Mouse (Mus musculus) midbrain, embryonic 14.5 days (tissue): ENCODE results near the gene Fos. TPM values are rescaled to one million over a fixed set of nuclear protein-coding genes. Genes with fewer than 3 reads are reported as not detected.

Source experiments
- ATAC-seq: fragments of 200-750 bp; cut with Nextera tagmentation; 2 replicates; pipeline ENCODE4 v1.8.0; 2017; ENCODE audit warnings: moderate number of reproducible peaks, moderate library complexity; ENCODE audit not compliant: low FRiP score, low TSS enrichment
- DNase-seq: peaks from one replicate; pipeline ENCODE4 v3.0.0-alpha.2; 2015
- H3K27ac ChIP-seq: fragments of 300-500 bp; sonication (generic); replicated peaks from 2 replicates; pipeline ENCODE4 v1.5.1; 2014; ENCODE audit warnings: mild to moderate bottlenecking, low read depth, low read length, moderate library complexity
- H3K27me3 ChIP-seq: fragments of 300-500 bp; sonication (generic); 2 replicates; pipeline ENCODE4 v1.6.1; 2014; ENCODE audit warnings: low read length, control low read depth, mixed read lengths; ENCODE audit not compliant: control insufficient read depth, insufficient read depth
- H3K36me3 ChIP-seq: fragments of 300-500 bp; sonication (generic); 2 replicates; pipeline ENCODE4 v1.6.1; 2014; ENCODE audit warnings: low read length, control low read depth; ENCODE audit not compliant: control insufficient read depth, insufficient read depth
- H3K4me1 ChIP-seq: fragments of 300-500 bp; sonication (generic); 2 replicates; pipeline ENCODE4 v1.6.1; 2014; ENCODE audit warnings: mild to moderate bottlenecking, antibody characterized with exemption, low read length, control low read depth; ENCODE audit not compliant: control insufficient read depth, insufficient read depth
- H3K4me2 ChIP-seq: fragments of 300-500 bp; sonication (generic); 2 replicates; pipeline ENCODE4 v1.6.1; 2014; ENCODE audit warnings: mild to moderate bottlenecking, low read length, moderate library complexity
- H3K4me3 ChIP-seq: fragments of 300-500 bp; sonication (generic); replicated peaks from 2 replicates; pipeline ENCODE4 v1.5.1; 2014; ENCODE audit warnings: low read depth, low read length
- H3K9ac ChIP-seq: fragments of 300-500 bp; sonication (generic); replicated peaks from 2 replicates; pipeline ENCODE4 v1.6.1; 2014; ENCODE audit warnings: mild to moderate bottlenecking, low read length, moderate library complexity
- H3K9me3 ChIP-seq: fragments of 300-500 bp; sonication (generic); 2 replicates; pipeline ENCODE4 v1.6.1; 2016; ENCODE audit warnings: low read length, control low read depth, mixed read lengths; ENCODE audit not compliant: control insufficient read depth
- WGBS: fragments of 180-500 bp; shearing (Covaris S2); extraction: QIAGEN DNeasy Blood & Tissue Kit; methylation state at CpG from one replicate; pipeline ENCODE4 v1.1.7; 2014; 5-methylcytosine and 5-hydroxymethylcytosine counted together
- polyA plus RNA-seq: library from polyadenylated mRNA; unstranded; fragments of >200 nt; fragmentation: Nextera tagmentation; extraction: Ambion mirVana; gene quantifications from 2 replicates; pipeline ENCODE4 v1.2.1, GENCODE M21; 2014

The Fos gene
- polyA plus RNA-seq, 1 experiment from 2014 or later, result 1.1 TPM

DNA sequence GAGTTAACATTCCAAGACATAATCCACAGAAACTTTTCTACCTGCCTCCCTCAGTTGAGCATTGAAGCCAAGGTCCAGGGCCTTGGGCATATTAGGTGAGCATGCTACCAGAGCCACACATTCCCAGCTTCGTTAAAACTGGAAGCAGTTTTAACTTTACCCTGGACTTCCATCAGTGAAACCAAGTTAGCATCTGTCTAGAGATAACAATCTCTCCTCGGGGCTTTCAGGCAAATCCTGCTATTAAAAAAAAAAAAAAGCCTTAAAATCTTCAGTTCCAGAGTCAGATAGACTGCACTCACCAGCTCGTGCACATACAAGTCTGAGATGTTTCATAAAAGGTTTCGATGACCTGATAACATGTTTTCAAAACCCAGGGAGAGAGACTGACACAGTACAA, 17.4 kb upstream of the Fos start:
- peaks cover 23% of the 10 kb centered on the region for H3K4me1 ChIP-seq
- ATAC-seq (no peak), DNase-seq (no peak)
- no peak overlapping the region for H3K27ac ChIP-seq
- peak overlapping the region; percentile 51; the same call in 1 of the 2 replicates for H3K4me3 ChIP-seq
- H3K9me3 ChIP-seq, result no peaks in the 10 kb centered on the region
- no peak overlapping the region for H3K9ac ChIP-seq
- peak overlapping the region; percentile 83 for H3K4me2 ChIP-seq
- no peaks in the 10 kb centered on the region for H3K36me3 ChIP-seq
- WGBS, result 73% methylated on average over 4 of the region's 4 CpGs
- no peaks in the 10 kb centered on the region for H3K27me3 ChIP-seq

DNA sequence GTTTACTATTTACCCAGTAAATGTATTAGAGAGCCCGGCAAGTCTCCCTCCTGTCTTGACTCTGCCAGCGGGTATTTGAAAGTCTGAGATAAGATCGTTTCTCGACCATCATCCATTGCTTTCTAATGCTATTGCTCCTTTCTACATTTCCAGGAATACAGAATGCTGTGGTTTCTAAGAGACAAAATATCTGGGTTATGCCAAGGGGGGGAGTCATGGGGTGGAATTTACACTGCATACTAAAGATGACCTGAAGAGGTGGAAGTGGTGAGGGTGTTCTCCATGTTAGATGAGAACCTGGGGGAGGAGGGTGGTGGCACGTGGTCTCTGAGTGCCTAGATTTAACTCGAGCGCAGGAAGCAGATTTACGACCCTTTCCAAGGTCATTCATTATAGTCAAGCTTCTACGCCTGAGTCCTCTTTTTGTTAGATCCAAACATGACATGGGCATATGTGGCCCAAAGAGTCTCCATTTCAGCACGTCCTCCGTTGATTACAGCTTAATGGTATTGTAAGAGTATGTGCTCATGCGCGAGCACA, 16.7 kb upstream of the Fos start:
- WGBS, result 80% methylated on average over 13 of the region's 13 CpGs
- DNase-seq (no peak), ATAC-seq (no peak)
- no peak overlapping the region for H3K27ac ChIP-seq
- H3K4me1 ChIP-seq, result peaks cover 19% of the 10 kb centered on the region
- no peak overlapping the region for H3K9ac ChIP-seq
- H3K36me3 ChIP-seq, result no peaks in the 10 kb centered on the region
- H3K4me3 ChIP-seq, result no peak overlapping the region
- H3K9me3 ChIP-seq, result no peaks in the 10 kb centered on the region
- H3K4me2 ChIP-seq, result no peak overlapping the region
- H3K27me3 ChIP-seq, result no peaks in the 10 kb centered on the region

DNA sequence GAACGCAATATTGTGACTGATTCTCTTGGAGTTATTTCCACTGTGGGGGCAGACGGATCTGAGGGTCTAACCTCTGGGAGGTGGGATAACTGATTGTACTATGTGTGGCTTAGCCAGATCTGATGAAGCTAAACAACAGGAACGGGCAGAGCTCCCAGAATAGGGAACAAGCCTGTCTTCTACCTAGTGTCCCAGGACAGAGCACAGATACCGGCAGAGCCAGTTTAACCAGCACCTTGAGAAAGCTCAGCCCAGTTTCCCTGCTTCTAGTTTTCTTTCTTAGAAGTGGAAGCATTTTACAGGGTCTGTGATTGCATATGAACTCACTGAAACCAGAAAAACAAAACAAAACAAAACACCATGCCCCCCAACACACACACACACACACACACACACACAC, 13.9 kb upstream of the Fos start:
- Histone ChIP-seq H3K9me3 (no peaks in the 10 kb centered on the region), H3K9ac (no peak overlapping the region), H3K27ac (no peak overlapping the region), H3K4me2 (no peak overlapping the region), H3K4me1 (peaks cover 10% of the 10 kb centered on the region), H3K36me3 (no peaks in the 10 kb centered on the region), H3K4me3 (no peak overlapping the region), H3K27me3 (no peaks in the 10 kb centered on the region)
- 81% methylated on average over 4 of the region's 4 CpGs for WGBS
- DNase-seq (no peak), ATAC-seq (no peak)

DNA sequence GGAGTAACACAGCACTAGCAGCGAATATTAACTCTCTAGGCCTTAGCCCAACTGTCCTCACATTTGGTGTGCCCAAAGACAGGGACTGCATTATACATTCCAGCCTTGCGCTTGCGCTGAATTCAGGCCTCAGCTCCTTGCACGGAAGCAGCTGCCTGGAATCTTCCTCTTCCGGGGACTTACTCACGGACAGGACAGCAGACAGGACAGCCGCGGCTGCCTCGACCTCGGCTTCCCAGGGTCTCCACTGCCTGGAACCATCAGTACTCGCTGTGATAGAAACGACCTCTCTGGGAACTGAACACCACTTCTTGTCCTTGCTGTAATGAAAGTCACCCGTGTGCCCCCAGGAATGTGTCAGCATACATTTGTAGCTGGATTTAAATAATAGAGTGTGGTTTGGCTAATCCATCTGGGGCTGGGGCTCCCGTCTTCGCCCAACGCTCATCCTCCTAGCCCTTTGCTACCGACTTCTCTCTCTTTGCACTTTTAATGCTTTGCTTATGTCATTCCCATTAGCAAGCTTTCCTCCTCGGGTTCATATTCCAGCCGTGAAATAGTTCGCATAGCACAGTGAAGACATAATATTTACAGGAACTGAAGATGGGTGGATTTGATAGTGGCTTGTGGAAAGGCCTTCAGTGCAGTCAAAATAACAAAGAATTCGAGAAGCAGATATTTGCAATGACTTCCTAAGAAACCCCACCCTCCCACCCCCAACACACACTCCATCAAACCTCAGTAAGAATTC, 11.6 kb upstream of the Fos start:
- no peak for DNase-seq
- Histone ChIP-seq H3K9ac (no peak overlapping the region), H3K4me3 (no peak overlapping the region), H3K27me3 (no peaks in the 10 kb centered on the region), H3K4me2 (0 out of 2 replicates have a peak overlapping the region, but pooled peaks have one; percentile 8), H3K27ac (no peak overlapping the region), H3K4me1 (no peaks in the 10 kb centered on the region), H3K9me3 (no peaks in the 10 kb centered on the region), H3K36me3 (no peaks in the 10 kb centered on the region)
- no peak for ATAC-seq
- 50% methylated on average over 21 of the region's 21 CpGs for WGBS

DNA sequence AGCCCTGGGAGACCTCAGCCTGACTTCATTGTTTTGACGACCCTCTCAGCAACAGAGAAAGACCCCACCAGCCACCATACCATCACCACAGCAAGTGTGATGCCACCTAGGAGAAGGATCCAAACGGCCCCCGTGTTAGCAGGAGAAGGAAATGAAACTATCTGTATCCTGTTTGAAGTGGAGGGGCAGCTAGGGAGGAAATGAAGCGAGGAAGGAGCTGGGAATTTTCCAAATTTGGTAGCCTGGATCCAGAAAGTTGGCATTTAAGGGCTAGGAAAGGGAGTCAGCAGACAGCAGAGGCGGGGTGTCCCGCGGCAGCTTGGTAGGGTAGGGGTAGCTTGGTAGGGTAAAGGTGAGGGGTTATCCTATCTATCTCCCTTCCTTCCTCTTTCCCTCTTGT, 10.9 kb upstream of the Fos start:
- no peak overlapping the region for H3K9ac ChIP-seq
- H3K4me2 ChIP-seq, result no peak overlapping the region
- H3K27me3 ChIP-seq, result no peaks in the 10 kb centered on the region
- H3K4me3 ChIP-seq, result no peak overlapping the region
- 0 out of 2 replicates have a peak, but pooled peaks cover 2% of the 10 kb centered on the region for H3K4me1 ChIP-seq
- H3K36me3 ChIP-seq, result no peaks in the 10 kb centered on the region
- ATAC-seq, result no peak
- H3K9me3 ChIP-seq, result no peaks in the 10 kb centered on the region
- no peak overlapping the region for H3K27ac ChIP-seq
- 67% methylated on average over 7 of the region's 7 CpGs for WGBS
- DNase-seq, result no peak

DNA sequence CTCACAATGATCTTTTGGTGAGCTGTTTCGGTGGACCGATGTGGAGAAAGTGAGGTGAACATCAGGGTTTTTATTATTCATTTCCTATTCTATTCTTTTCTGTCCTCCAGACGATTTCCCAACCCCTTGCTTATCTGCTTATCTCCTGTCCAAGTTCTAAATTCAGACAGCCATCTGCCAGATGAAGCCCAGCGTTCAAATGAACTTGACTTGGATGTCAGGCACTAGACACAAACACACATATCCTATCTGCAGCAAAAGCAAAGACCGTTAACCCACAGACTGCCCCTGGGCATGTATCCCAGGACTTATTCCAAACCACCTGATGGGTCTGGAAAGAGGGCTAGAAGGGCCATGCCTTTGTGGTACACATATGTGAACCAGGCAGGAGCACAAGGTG, 9.3 kb upstream of the Fos start:
- WGBS, result 80% methylated on average over 5 of the region's 5 CpGs
- Histone ChIP-seq H3K4me1 (0 out of 2 replicates have a peak, but pooled peaks cover 3% of the 10 kb centered on the region), H3K9me3 (no peaks in the 10 kb centered on the region), H3K9ac (no peak overlapping the region), H3K4me2 (no peak overlapping the region), H3K4me3 (no peak overlapping the region), H3K36me3 (no peaks in the 10 kb centered on the region), H3K27ac (no peak overlapping the region), H3K27me3 (no peaks in the 10 kb centered on the region)
- ATAC-seq (no peak), DNase-seq (no peak)

DNA sequence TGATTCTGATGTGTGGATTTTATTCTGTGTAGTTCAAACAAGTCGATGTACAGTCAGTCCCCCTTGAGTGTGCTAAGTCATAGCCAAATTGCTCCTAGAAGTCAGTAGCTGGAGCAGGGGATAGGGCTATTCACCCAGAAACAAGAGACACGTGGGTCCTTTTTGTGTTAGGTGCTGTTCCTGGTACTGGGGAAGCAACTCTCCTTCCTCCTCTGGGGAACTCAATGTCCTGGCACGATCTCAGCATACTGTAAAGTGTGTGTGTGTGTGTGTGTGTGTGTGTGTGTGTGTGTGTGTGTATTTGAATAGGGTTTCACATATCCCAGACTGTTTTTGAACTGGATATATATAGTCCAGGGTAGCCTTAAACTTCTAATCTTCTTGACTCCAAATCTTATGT, 8.8 kb upstream of the Fos start:
- no peaks in the 10 kb centered on the region for H3K36me3 ChIP-seq
- H3K4me3 ChIP-seq, result no peak overlapping the region
- no peak overlapping the region for H3K9ac ChIP-seq
- 0 out of 2 replicates have a peak, but pooled peaks cover 3% of the 10 kb centered on the region for H3K4me1 ChIP-seq
- no peaks in the 10 kb centered on the region for H3K27me3 ChIP-seq
- no peak overlapping the region for H3K27ac ChIP-seq
- H3K9me3 ChIP-seq, result no peaks in the 10 kb centered on the region
- DNase-seq, result no peak
- WGBS, result 59% methylated on average over 3 of the region's 3 CpGs
- no peak overlapping the region for H3K4me2 ChIP-seq
- no peak for ATAC-seq

DNA sequence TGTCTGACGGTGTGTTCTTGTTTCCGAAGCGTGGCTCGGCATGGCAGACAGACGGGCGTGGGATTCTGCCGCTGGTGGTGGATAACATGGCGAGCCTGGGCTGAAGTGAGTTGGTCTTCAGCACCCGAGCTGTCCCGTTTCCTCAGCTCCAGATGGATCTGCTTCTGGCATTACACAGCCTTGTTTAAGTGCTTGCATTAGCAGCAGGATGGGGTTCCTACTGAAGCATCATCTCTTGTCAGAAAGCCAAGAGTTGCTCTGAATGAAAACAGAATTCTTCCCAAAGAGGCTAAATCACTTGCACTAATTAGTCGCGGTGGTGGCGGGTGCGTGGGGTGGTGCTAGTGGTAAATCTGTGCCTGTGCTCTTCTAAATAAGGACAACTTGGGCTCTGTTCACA, 5.8 kb upstream of the Fos start:
- no peaks in the 10 kb centered on the region for H3K9me3 ChIP-seq
- 82% methylated on average over 14 of the region's 14 CpGs for WGBS
- DNase-seq, result no peak
- no peak for ATAC-seq
- no peak overlapping the region for H3K4me3 ChIP-seq
- no peaks in the 10 kb centered on the region for H3K27me3 ChIP-seq
- no peak overlapping the region for H3K4me2 ChIP-seq
- H3K36me3 ChIP-seq, result no peaks in the 10 kb centered on the region
- no peak overlapping the region for H3K9ac ChIP-seq
- no peak overlapping the region for H3K27ac ChIP-seq
- H3K4me1 ChIP-seq, result peaks cover 18% of the 10 kb centered on the region

DNA sequence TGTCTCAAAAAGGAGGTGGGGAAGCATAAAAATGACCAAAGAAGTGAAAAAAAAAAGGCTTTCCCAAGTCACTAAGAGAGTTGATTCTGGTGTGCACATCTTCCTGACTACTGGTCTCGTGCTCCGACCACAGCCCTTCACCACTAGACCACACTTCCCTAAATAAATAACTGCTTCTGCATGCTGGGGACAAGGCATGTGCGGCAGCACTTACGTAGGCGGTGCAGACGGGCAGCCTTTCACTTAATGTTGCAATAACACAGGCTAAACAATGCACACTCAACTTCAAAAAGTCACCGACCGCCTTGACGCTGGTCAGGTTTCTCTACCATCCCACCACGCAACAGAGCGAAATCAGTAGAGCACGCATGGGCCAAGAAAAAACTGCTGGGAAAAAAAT, 5.0 kb upstream of the Fos start:
- Histone ChIP-seq H3K36me3 (no peaks in the 10 kb centered on the region), H3K27ac (no peak overlapping the region), H3K4me2 (no peak overlapping the region), H3K9me3 (no peaks in the 10 kb centered on the region), H3K4me1 (peaks cover 22% of the 10 kb centered on the region), H3K27me3 (no peaks in the 10 kb centered on the region), H3K9ac (no peak overlapping the region), H3K4me3 (no peak overlapping the region)
- ATAC-seq (no peak), DNase-seq (no peak)
- 89% methylated on average over 12 of the region's 12 CpGs for WGBS
